Mouse (Mus musculus) hindbrain, embryonic 14.5 days (tissue): Measurements from ENCODE around the gene Atg2a. TPM values are rescaled to one million over a fixed set of nuclear protein-coding genes. Genes with fewer than 3 reads are reported as not detected.
"Not testable (repeated sequence)": the region's sequence is repeated elsewhere in the genome, so short reads cannot be mapped to it uniquely, and the experiment has no call there.

Experiments
- ATAC-seq: fragments of 200-750 bp; cut with Nextera tagmentation; 2 replicates; pipeline ENCODE4 v1.8.0; 2017; ENCODE audit warnings: moderate number of reproducible peaks, mild to moderate bottlenecking, moderate TSS enrichment, moderate library complexity; ENCODE audit not compliant: low FRiP score
- DNase-seq: peaks from one replicate; pipeline ENCODE4 v3.0.0-alpha.2; 2015; ENCODE audit warnings: low spot score
- H3K27ac ChIP-seq: fragments of 300-500 bp; sonication (generic); 2 replicates; pipeline ENCODE4 v1.5.1; 2014; ENCODE audit warnings: mild to moderate bottlenecking, moderate library complexity
- H3K27me3 ChIP-seq: fragments of 300-500 bp; sonication (generic); 2 replicates; pipeline ENCODE4 v1.6.1; 2014; ENCODE audit warnings: mild to moderate bottlenecking, low read length, mixed read lengths; ENCODE audit not compliant: control insufficient read depth, insufficient read depth
- H3K36me3 ChIP-seq: fragments of 300-500 bp; sonication (generic); replicated peaks from 2 replicates; pipeline ENCODE4 v1.6.1; 2014; ENCODE audit not compliant: control insufficient read depth, insufficient read depth
- H3K4me1 ChIP-seq: fragments of 300-500 bp; sonication (generic); replicated peaks from 2 replicates; pipeline ENCODE4 v1.6.1; 2014; ENCODE audit warnings: antibody characterized with exemption, low read length, mixed read lengths; ENCODE audit not compliant: control insufficient read depth, insufficient read depth
- H3K4me2 ChIP-seq: fragments of 300-500 bp; sonication (generic); replicated peaks from 2 replicates; pipeline ENCODE4 v1.6.1; 2014; ENCODE audit warnings: mild to moderate bottlenecking, moderate library complexity
- H3K4me3 ChIP-seq: fragments of 300-500 bp; sonication (generic); replicated peaks from 2 replicates; pipeline ENCODE4 v1.5.1; 2014; ENCODE audit warnings: mild to moderate bottlenecking, low read length
- H3K9ac ChIP-seq: fragments of 300-500 bp; sonication (generic); 2 replicates; pipeline ENCODE4 v1.6.1; 2014
- H3K9me3 ChIP-seq: fragments of 300-500 bp; sonication (generic); 2 replicates; pipeline ENCODE4 v1.6.1; 2016; ENCODE audit warnings: low read length; ENCODE audit not compliant: control insufficient read depth
- WGBS: fragments of 180-500 bp; shearing (Covaris S2); extraction: QIAGEN DNeasy Blood & Tissue Kit; methylation state at CpG from one replicate; pipeline ENCODE4 v1.1.7; 2014; 5-methylcytosine and 5-hydroxymethylcytosine counted together
- microRNA counts: library from miRNA; unstranded; fragments of <30 nt; microRNA quantifications from one replicate; lab custom pipeline; 2016
- microRNA-seq: library from miRNA; unstranded; fragments of <30 nt; microRNA quantifications from one replicate; pipeline ENCODE4, GENCODE M21; 2016
- polyA plus RNA-seq: library from polyadenylated mRNA; unstranded; fragments of >200 nt; fragmentation: Nextera tagmentation; extraction: Ambion mirVana; gene quantifications from 2 replicates; pipeline ENCODE4 v1.2.1, GENCODE M21; 2014

Atg2a gene
- polyA plus RNA-seq, 1 experiment from 2014 or later, result 14.8 TPM

- H3K4me3 ChIP-seq, result peak within 1 kb of the TSS; percentile 49
- no peaks in the 10 kb centered on the region for H3K36me3 ChIP-seq
- ATAC-seq (peak; percentile 76), DNase-seq (peak; percentile 53)
- H3K27me3 ChIP-seq, result no peaks in the 10 kb centered on the region
- H3K9ac ChIP-seq, result peak within 1 kb of the TSS; percentile 37
- H3K9me3 ChIP-seq, result no peaks in the 10 kb centered on the region
- H3K27ac ChIP-seq, result no peak within 1 kb of the TSS
- WGBS, result under 1% methylated on average over 35 of the region's 38 CpGs
- peak within 1 kb of the TSS; percentile 63 for H3K4me2 ChIP-seq
- 0 out of 2 replicates have a peak, but pooled peaks cover 5% of the 10 kb centered on the region for H3K4me1 ChIP-seq
Observed at GRCm38 (mm10) chr19:6306137-6306551, 64.7 kb downstream of the Atg2a start, which contains the start of gene Cdc42bpg. TSS of gene Cdc42bpg (plus strand) at chr19:6306456.

DNA sequence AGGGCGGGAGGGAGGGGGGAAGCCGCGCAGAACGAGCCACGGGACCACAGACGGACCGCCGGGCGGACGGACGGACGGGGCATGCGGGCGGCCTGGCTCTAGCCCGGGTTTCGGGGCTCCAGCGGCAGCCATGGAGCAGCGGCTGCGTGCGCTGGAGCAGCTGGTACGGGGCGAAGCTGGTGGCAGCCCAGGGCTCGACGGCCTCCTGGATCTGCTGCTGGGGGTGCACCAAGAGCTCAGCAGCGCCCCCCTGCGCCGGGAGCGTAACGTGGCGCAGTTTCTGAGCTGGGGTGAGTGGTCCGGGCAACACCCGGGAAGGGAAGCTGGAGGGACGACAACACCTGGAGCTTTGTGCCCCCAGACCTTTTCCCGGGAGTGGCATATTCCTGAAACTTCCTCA, 65.1 kb downstream of the Atg2a start:
- peak; percentile 65 for DNase-seq
- WGBS, result under 1% methylated on average over 29 of the region's 34 CpGs
- peak overlapping the region; percentile 63 for H3K4me2 ChIP-seq
- peak overlapping the region; percentile 37 for H3K9ac ChIP-seq
- peak overlapping the region; percentile 49 for H3K4me3 ChIP-seq
- no peak overlapping the region for H3K27ac ChIP-seq
- no peaks in the 10 kb centered on the region for H3K36me3 ChIP-seq
- H3K9me3 ChIP-seq, result no peaks in the 10 kb centered on the region
- ATAC-seq, result peak; percentile 42
- no peaks in the 10 kb centered on the region for H3K27me3 ChIP-seq
- 0 out of 2 replicates have a peak, but pooled peaks cover 5% of the 10 kb centered on the region for H3K4me1 ChIP-seq

DNA sequence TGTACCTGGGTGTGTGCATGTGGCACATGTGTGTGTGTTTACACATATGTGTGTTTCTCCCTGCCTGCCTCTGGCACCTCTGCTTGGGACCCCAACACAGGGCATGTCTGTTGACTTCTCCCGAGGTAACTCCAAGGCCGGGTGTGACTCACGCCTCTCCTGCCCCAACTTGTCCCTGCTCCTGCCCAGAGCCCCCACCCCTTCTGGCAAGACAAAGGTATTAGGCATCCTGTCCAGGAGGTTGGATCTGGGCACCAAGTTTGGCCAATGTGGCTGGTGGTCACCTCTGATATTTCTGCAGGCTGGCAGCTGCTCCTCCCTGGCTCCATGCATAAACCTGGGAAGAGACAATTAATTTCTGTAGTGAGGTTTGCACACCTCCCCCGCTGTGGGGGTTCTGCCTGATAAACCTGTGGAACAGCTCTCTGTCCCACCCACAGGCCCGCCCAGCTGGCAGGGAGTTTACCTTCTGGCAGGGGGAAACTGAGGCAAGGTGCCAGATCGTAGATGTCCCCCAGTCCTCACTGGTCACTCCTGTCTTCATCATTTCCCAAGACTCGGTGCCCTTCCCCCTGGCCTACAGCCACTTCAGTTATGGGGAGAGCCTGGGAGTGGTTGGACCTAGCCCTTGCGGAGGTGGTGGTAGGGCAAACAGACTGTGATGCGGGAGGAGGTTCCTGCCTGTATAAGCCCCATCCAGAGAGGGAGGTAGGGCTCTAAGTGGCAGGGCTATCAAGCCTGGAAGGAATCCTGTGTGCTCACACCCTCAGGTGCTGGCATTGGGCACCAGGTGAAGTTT, 66.5 kb downstream of the Atg2a start:
- WGBS, result 93% methylated on average over 9 of the region's 9 CpGs
- no peak for DNase-seq
- H3K9me3 ChIP-seq, result no peaks in the 10 kb centered on the region

DNA sequence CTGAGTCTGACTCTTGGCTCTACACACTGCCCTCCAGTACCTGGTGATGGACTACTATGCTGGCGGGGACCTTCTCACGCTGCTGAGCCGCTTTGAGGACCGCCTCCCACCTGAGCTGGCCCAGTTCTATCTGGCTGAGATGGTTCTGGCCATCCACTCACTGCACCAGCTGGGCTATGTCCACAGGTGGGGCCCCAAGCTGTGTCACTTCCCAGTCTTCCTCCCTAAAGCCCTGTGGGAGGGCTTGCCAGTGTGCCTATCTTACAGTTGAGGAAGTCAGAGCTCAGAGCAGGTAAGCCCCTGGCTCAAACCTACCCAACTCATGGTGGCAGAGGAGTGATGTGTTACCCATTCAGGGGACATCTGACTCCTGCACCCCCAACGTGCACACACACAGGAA, 68.7 kb downstream of the Atg2a start:
- H3K27me3 ChIP-seq, result no peaks in the 10 kb centered on the region
- no peaks in the 10 kb centered on the region for H3K9me3 ChIP-seq
- H3K4me1 ChIP-seq, result 0 out of 2 replicates have a peak, but pooled peaks cover 5% of the 10 kb centered on the region
- no peaks in the 10 kb centered on the region; the same call in 1 of the 2 replicates for H3K36me3 ChIP-seq
- H3K27ac ChIP-seq, result no peak overlapping the region
- H3K4me3 ChIP-seq, result no peak overlapping the region
- no peak for ATAC-seq
- WGBS, result 87% methylated on average over 5 of the region's 5 CpGs
- no peak for DNase-seq
- no peak overlapping the region for H3K4me2 ChIP-seq
- H3K9ac ChIP-seq, result no peak overlapping the region

More for the DNA sequence above, 66.5 kb downstream of the Atg2a start:
- H3K4me1 ChIP-seq, result 0 out of 2 replicates have a peak, but pooled peaks cover 5% of the 10 kb centered on the region
- ATAC-seq, result no peak
- no peaks in the 10 kb centered on the region for H3K36me3 ChIP-seq
- no peak overlapping the region for H3K4me3 ChIP-seq
- H3K27me3 ChIP-seq, result no peaks in the 10 kb centered on the region
- H3K4me2 ChIP-seq, result no peak overlapping the region
- no peak overlapping the region for H3K27ac ChIP-seq
- no peak overlapping the region for H3K9ac ChIP-seq

GRCm38 (mm10) chr19:6311783-6312182, 70.3 kb downstream of the Atg2a start:
- 89% methylated on average over 3 of the region's 3 CpGs for WGBS
- not testable (repeated sequence) for H3K4me3 ChIP-seq, H3K27ac ChIP-seq, H3K9me3 ChIP-seq, H3K4me2 ChIP-seq, DNase-seq, H3K4me1 ChIP-seq, ATAC-seq, H3K9ac ChIP-seq, H3K36me3 ChIP-seq, H3K27me3 ChIP-seq

MicroRNA genes within 50 kb of the gene (microRNA counts, 519-probe panel; counts per million panel counts)
- microRNA mmu-miR-192 (lab: Ali Mortazavi, UCI), result not detected

Small RNAs within 50 kb of the gene (microRNA-seq; reads per million reads assigned to microRNA genes)
- gene Mir192 (89.4 reads per million, percentile 50 among the genes with 10 or more reads in this experiment), gene Mir194-2 (93.8 reads per million, percentile 51 among the genes with 10 or more reads in this experiment)

Other genes starting within 250 kb of the Atg2a start
- gene Capn1, start 225.8 kb upstream of the Atg2a start, polyA plus RNA-seq, result 5.4 and 6.5 TPM in 2 replicates
- 28.7 and 32.9 TPM in 2 replicates for gene Syvn1, start 195.1 kb upstream of the Atg2a start, polyA plus RNA-seq
- 64.2 and 64.5 TPM in 2 replicates for gene Mrpl49, start 183.9 kb upstream of the Atg2a start, polyA plus RNA-seq
- 537 and 672 TPM in 2 replicates for gene Fau, start 183.8 kb upstream of the Atg2a start, polyA plus RNA-seq
- gene Znhit2, start 180.5 kb upstream of the Atg2a start, polyA plus RNA-seq, result 35.3 and 36.3 TPM in 2 replicates
- gene Tm7sf2, start 173.3 kb upstream of the Atg2a start, polyA plus RNA-seq, result 58.9 and 59.8 TPM in 2 replicates
- gene Vps51, start 164.4 kb upstream of the Atg2a start, polyA plus RNA-seq, result 71.7 and 74.2 TPM in 2 replicates
- not detected in 2 replicates for gene Tmem262, start 161.6 kb upstream of the Atg2a start, polyA plus RNA-seq
- 1.0 and 1.2 TPM in 2 replicates for gene Gm28374, start 159.4 kb upstream of the Atg2a start, polyA plus RNA-seq
- 75.1 and 75.4 TPM in 2 replicates for gene Zfpl1, start 156.7 kb upstream of the Atg2a start, polyA plus RNA-seq
- gene Cdca5, start 156.7 kb upstream of the Atg2a start, polyA plus RNA-seq, result 6.3 and 6.8 TPM in 2 replicates
- gene AC131692.1, start 147.2 kb upstream of the Atg2a start, polyA plus RNA-seq, result not detected in 2 replicates
- 0.52 and 0.59 TPM in 2 replicates for gene Naaladl1, start 135.9 kb upstream of the Atg2a start, polyA plus RNA-seq
- 51.3 and 54.5 TPM in 2 replicates for gene Sac3d1, start 123.0 kb upstream of the Atg2a start, polyA plus RNA-seq
- 59.6 and 60.8 TPM in 2 replicates for gene Snx15, start 113.4 kb upstream of the Atg2a start, polyA plus RNA-seq
- not detected in 2 replicates for gene Batf2, start 100.7 kb upstream of the Atg2a start, polyA plus RNA-seq
- 114 and 117 TPM in 2 replicates for gene Arl2, start 100.1 kb upstream of the Atg2a start, polyA plus RNA-seq
- gene Majin, start 57.3 kb upstream of the Atg2a start, polyA plus RNA-seq, result not detected in 2 replicates
- not detected in 2 replicates for gene Gpha2, start 15.3 kb upstream of the Atg2a start, polyA plus RNA-seq
- 140 and 158 TPM in 2 replicates for gene Ppp2r5b, start 5.8 kb upstream of the Atg2a start, polyA plus RNA-seq
- gene Ehd1, start 35.1 kb downstream of the Atg2a start, polyA plus RNA-seq, result 80.0 and 84.9 TPM in 2 replicates
- gene Cdc42bpg, start 64.8 kb downstream of the Atg2a start, polyA plus RNA-seq, result 0.56 and 0.63 TPM in 2 replicates
- gene Men1, start 93.3 kb downstream of the Atg2a start, polyA plus RNA-seq, result 46.7 and 51.5 TPM in 2 replicates
- 12.4 and 15.4 TPM in 2 replicates for gene Map4k2, start 99.5 kb downstream of the Atg2a start, polyA plus RNA-seq
- 103 and 112 TPM in 2 replicates for gene Sf1, start 122.0 kb downstream of the Atg2a start, polyA plus RNA-seq
- gene Pygm, start 142.7 kb downstream of the Atg2a start, polyA plus RNA-seq, result 6.2 and 6.8 TPM in 2 replicates
- gene Rasgrp2, start 157.7 kb downstream of the Atg2a start, polyA plus RNA-seq, result 89.2 and 111 TPM in 2 replicates
- gene Nrxn2, start 177.1 kb downstream of the Atg2a start, polyA plus RNA-seq, result 60.6 and 66.4 TPM in 2 replicates